Mouse (Mus musculus): ENCODE results near the gene Fam151a. TPM values are rescaled to one million over a fixed set of nuclear protein-coding genes. Genes with fewer than 3 reads are reported as not detected.
"Not testable (repeated sequence)": the region's sequence is repeated elsewhere in the genome, so short reads cannot be mapped to it uniquely, and the experiment has no call there.

The Fam151a gene
- polyA plus RNA-seq, 2 experiments, result 0.43 to 1.1 TPM

DNA sequence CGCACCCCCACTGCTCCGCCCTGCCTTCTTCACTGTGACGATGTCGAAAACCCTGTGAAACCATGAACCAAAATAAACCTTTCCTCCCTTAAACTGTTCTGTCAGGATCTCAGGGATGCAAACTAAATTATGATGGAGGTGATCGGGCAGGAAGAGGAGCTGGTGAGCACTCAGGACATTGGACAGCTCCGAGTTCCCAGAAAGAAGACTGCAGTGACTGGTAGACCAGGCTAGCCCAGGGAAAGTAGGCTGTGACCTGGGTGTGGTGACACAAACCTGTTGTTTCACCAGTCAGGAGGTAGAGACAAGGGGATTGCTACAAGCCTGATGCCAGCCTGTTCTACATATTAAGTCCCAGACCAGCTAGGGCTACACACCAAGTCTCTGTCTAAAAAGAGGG is 20.1 kb upstream of the Fam151a start:
- Histone ChIP-seq H3K4me2 (replicated peaks; ENCODE audit: low read depth, low read length, severe bottlenecking) (no peak overlapping the region), H3K4me3 (replicated peaks; ENCODE audit: low read length) (no peak overlapping the region), H3K4me1 (ENCODE audit: control insufficient read depth, insufficient read depth, low read length) (no peaks in the 10 kb centered on the region), H3K9me3 (ENCODE audit: control insufficient read depth, low read length) (no peaks in the 10 kb centered on the region), H3K27ac (replicated peaks; ENCODE audit: low read depth, low read length) (no peak overlapping the region), H3K27me3 (ENCODE audit: control insufficient read depth, insufficient read depth, low read length) (no peaks in the 10 kb centered on the region; the same call in 1 of the 2 replicates), H3K9ac (ENCODE audit: low read depth, low read length, severe bottlenecking) (no peak overlapping the region), H3K36me3 (ENCODE audit: control insufficient read depth, insufficient read depth, low read length) (no peaks in the 10 kb centered on the region)
- 90% methylated on average over 6 of the region's 6 CpGs for WGBS
- no peak for TF ChIP-seq POLR2A (IDR thresholded peaks at IDR 0.05; ENCODE audit: borderline replicate concordance, extremely low read depth, insufficient read depth, insufficient read length)
- ATAC-seq (ENCODE audit: low FRiP score, low read depth) (no peak), DNase-seq (ENCODE audit: low spot score) (no peak)

DNA sequence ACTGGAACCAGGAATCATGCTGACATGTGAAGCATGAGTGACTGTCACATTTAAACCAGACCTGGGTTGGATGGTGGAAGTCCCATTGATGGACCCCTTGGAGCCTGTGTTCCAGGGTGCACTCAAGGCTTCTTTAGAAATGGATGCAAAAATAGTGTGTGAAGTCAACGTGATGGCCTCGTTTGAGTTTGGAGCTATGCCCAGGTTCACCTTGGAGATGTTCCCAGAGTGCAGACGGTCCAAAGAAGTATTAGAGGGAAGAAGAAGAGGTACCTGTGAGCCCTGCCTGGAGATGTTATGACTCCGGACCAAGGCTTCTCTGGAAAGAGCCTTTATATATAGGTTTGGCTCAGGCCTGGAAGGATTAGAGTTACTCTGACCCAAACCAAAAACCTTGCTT is 13.1 kb upstream of the Fam151a start:
- Histone ChIP-seq H3K4me3 (replicated peaks; ENCODE audit: low read length) (no peak overlapping the region), H3K27me3 (ENCODE audit: control insufficient read depth, insufficient read depth, low read length) (no peaks in the 10 kb centered on the region), H3K4me2 (replicated peaks; ENCODE audit: low read depth, low read length, severe bottlenecking) (no peak overlapping the region), H3K9me3 (ENCODE audit: control insufficient read depth, low read length) (no peaks in the 10 kb centered on the region), H3K36me3 (ENCODE audit: control insufficient read depth, insufficient read depth, low read length) (no peaks in the 10 kb centered on the region), H3K9ac (ENCODE audit: low read depth, low read length, severe bottlenecking) (no peak overlapping the region), H3K27ac (replicated peaks; ENCODE audit: low read depth, low read length) (no peak overlapping the region), H3K4me1 (ENCODE audit: control insufficient read depth, insufficient read depth, low read length) (no peaks in the 10 kb centered on the region)
- 77% methylated on average over 4 of the region's 4 CpGs for WGBS
- DNase-seq (ENCODE audit: low spot score), result no peak
- no peak for TF ChIP-seq POLR2A (IDR thresholded peaks at IDR 0.05; ENCODE audit: borderline replicate concordance, extremely low read depth, insufficient read depth, insufficient read length)
- ATAC-seq (ENCODE audit: low FRiP score, low read depth), result no peak

DNA sequence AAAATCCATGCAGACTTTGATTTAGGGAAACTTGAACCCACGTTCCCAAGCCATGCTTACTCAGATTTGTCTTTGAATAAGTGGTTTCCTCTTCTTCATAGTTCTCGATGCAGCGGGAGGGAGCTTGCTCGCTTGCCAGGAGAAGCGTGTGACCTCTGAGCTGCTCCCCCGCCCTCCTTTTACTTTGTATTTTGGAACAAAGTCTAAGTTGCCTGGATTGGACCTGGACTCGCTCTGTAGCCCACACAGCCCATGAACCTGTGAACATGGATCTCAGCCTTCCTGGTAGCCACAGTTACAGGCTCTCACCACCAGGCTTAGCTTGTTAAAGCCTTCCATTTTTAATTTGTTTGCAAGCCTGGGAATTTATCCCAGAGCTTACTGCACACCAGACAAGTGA is 2.9 kb upstream of the Fam151a start, which contains the start of gene Mroh7:
Mroh7 (minus strand) TSS at position 112 of the 400 bp plus-strand sequence.
- Histone ChIP-seq H3K27me3 (ENCODE audit: control insufficient read depth, insufficient read depth, low read length) (no peaks in the 10 kb centered on the region), H3K27ac (replicated peaks; ENCODE audit: low read depth, low read length) (no peak within 1 kb of the TSS), H3K9ac (ENCODE audit: low read depth, low read length, severe bottlenecking) (no peak within 1 kb of the TSS), H3K36me3 (ENCODE audit: control insufficient read depth, insufficient read depth, low read length) (no peaks in the 10 kb centered on the region), H3K4me3 (replicated peaks; ENCODE audit: low read length) (no peak within 1 kb of the TSS), H3K4me2 (replicated peaks; ENCODE audit: low read depth, low read length, severe bottlenecking) (no peak within 1 kb of the TSS), H3K9me3 (ENCODE audit: control insufficient read depth, low read length) (no peaks in the 10 kb centered on the region), H3K4me1 (ENCODE audit: control insufficient read depth, insufficient read depth, low read length) (no peaks in the 10 kb centered on the region)
- ATAC-seq (ENCODE audit: low FRiP score, low read depth) (no peak), DNase-seq (ENCODE audit: low spot score) (no peak)
- WGBS, result 81% methylated on average over 7 of the region's 7 CpGs
- no peak for TF ChIP-seq POLR2A (IDR thresholded peaks at IDR 0.05; ENCODE audit: borderline replicate concordance, extremely low read depth, insufficient read depth, insufficient read length)

DNA sequence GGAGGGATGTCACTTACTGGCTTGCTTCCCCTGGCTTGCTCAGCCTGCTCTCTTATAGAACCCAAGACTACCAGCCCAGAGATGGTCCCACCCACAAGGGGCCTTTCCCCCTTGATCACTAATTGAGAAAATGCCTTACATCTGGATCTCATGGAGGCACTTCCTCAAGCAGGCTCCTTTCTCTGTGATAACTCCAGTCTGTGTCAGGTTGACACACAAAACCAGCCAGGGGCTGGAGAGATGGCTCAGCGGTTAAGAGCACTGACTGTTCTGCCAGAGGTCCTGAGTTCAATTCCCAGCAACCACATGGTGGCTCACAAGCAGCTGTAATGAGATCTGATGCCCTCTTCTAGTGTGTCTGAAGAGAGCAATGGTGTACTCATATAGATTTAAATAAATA is 3.2 kb downstream of the Fam151a start:
- WGBS, result 25% methylated on average over 1 of the region's 1 CpGs
- H3K4me2 ChIP-seq (replicated peaks; ENCODE audit: low read depth, low read length, severe bottlenecking); DNase-seq (ENCODE audit: low spot score); H3K9me3 ChIP-seq (ENCODE audit: control insufficient read depth, low read length); H3K27ac ChIP-seq (replicated peaks; ENCODE audit: low read depth, low read length); ATAC-seq (ENCODE audit: low FRiP score, low read depth); H3K4me3 ChIP-seq (replicated peaks; ENCODE audit: low read length); H3K9ac ChIP-seq (ENCODE audit: low read depth, low read length, severe bottlenecking); H3K36me3 ChIP-seq (ENCODE audit: control insufficient read depth, insufficient read depth, low read length); H3K27me3 ChIP-seq (ENCODE audit: control insufficient read depth, insufficient read depth, low read length); H3K4me1 ChIP-seq (ENCODE audit: control insufficient read depth, insufficient read depth, low read length): not testable (repeated sequence)

DNA sequence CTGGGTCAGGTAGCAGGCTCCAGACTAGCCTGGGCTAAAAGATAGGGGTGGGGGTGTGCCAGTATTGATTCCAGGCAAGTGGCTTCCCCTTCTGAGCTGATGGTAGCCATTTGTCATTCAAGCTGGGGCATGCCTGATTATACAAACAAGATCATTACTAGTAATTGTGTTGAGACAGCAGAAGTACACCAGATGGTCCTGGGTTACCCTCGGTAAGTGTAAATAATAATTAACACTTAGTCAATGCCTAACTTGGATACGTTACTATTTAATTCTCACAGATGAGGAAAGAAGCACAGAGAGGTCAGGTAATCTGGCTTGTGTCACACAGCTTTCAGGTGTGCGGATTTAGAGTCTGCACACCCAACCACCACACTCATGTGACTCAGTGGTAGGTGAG is 4.2 kb downstream of the Fam151a start:
- no peak for ATAC-seq (ENCODE audit: low FRiP score, low read depth)
- H3K4me3 ChIP-seq (replicated peaks; ENCODE audit: low read length), result no peak overlapping the region
- no peak for DNase-seq (ENCODE audit: low spot score)
- H3K4me1 ChIP-seq (ENCODE audit: control insufficient read depth, insufficient read depth, low read length), result no peaks in the 10 kb centered on the region
- 63% methylated on average over 3 of the region's 3 CpGs for WGBS
- no peak overlapping the region for H3K9ac ChIP-seq (ENCODE audit: low read depth, low read length, severe bottlenecking)
- TF ChIP-seq POLR2A (IDR thresholded peaks at IDR 0.05; ENCODE audit: borderline replicate concordance, extremely low read depth, insufficient read depth, insufficient read length), result no peak
- no peaks in the 10 kb centered on the region for H3K36me3 ChIP-seq (ENCODE audit: control insufficient read depth, insufficient read depth, low read length)
- no peaks in the 10 kb centered on the region for H3K9me3 ChIP-seq (ENCODE audit: control insufficient read depth, low read length)
- no peak overlapping the region for H3K27ac ChIP-seq (replicated peaks; ENCODE audit: low read depth, low read length)
- no peak overlapping the region for H3K4me2 ChIP-seq (replicated peaks; ENCODE audit: low read depth, low read length, severe bottlenecking)
- no peaks in the 10 kb centered on the region for H3K27me3 ChIP-seq (ENCODE audit: control insufficient read depth, insufficient read depth, low read length)

DNA sequence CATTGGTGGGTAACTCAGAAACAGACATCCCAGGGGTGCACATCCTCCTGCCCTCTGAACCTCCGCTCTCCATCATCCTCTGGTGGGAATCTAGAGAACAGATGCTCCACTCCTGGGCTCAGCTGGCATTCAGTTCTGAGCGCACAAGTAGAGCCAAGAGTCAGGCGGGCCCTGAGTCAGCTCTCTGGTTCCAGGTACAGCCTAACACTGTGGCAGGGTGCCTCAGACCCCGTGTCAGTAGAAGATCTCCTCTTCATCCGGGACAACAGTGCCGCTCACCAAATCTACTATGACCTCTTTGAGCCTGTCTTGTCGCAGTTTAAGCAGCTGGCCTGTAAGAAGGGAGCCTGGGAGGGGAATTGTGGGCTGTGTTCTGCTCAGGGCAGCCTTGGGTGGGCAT is 12.2 kb downstream of the Fam151a start:
- Histone ChIP-seq H3K4me1 (ENCODE audit: control insufficient read depth, insufficient read depth, low read length) (no peaks in the 10 kb centered on the region), H3K36me3 (ENCODE audit: control insufficient read depth, insufficient read depth, low read length) (no peaks in the 10 kb centered on the region), H3K27me3 (ENCODE audit: control insufficient read depth, insufficient read depth, low read length) (no peaks in the 10 kb centered on the region), H3K27ac (replicated peaks; ENCODE audit: low read depth, low read length) (no peak overlapping the region), H3K4me2 (replicated peaks; ENCODE audit: low read depth, low read length, severe bottlenecking) (no peak overlapping the region), H3K4me3 (replicated peaks; ENCODE audit: low read length) (no peak overlapping the region), H3K9me3 (ENCODE audit: control insufficient read depth, low read length) (no peaks in the 10 kb centered on the region), H3K9ac (ENCODE audit: low read depth, low read length, severe bottlenecking) (no peak overlapping the region)
- TF ChIP-seq POLR2A (IDR thresholded peaks at IDR 0.05; ENCODE audit: borderline replicate concordance, extremely low read depth, insufficient read depth, insufficient read length), result no peak
- ATAC-seq (ENCODE audit: low FRiP score, low read depth) (no peak), DNase-seq (ENCODE audit: low spot score) (no peak)
- WGBS, result 84% methylated on average over 7 of the region's 7 CpGs
